Mouse (Mus musculus) liver, adult 2 months (tissue): ENCODE measurements at regions not wholly inside any gene's neighbourhood (a gene's known extent, or its start where the extent isn't known, plus 50 kb on each side); places are given as distances from the start of the nearest gene placed in this dataset.

Source experiments
- CTCF ChIP-seq: fragments of 200-500 bp; IDR thresholded peaks from 2 replicates; pipeline ENCODE4 v1.5.1; 2011; ENCODE audit warnings: low read depth, low read length, control low read depth
- POLR2A ChIP-seq: fragments of 200-500 bp; IDR thresholded peaks from 2 replicates; pipeline ENCODE4 v1.6.1; 2011; ENCODE audit warnings: low read length, control low read depth; ENCODE audit not compliant: insufficient read depth; ENCODE audit errors: extremely low read depth

DNA sequence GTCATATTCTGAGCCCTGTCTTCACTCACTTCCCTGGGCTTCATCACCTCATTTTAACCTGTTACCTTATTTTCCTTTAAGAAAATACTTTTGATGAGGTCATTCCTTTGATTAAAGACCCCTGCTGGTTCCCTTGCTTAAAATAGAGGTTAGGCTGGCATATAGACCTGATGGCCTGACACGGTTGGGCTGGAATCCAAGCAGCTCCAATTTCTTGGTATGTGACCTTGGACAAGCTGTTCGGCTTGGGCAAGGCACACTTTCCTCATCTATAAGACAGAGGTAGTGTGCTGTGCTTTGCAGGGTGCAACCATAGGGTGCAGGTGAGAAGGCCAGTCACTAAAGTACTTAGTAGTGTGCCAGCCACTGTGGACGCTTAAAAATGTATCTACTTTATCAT is 183.8 kb upstream of the Klf12 start:
- TF ChIP-seq CTCF (no peak), POLR2A (no peak)
